Mouse (Mus musculus) liver, postnatal 0 days (tissue): Measurements from ENCODE around the gene Cyp8b1.

Source experiments
- CTCF ChIP-seq: sonication (generic); IDR thresholded peaks from 2 replicates; pipeline ENCODE4 v1.5.1; 2016; ENCODE audit warnings: antibody characterized with exemption, low read depth
- EP300 ChIP-seq: IDR thresholded peaks from 2 replicates; pipeline ENCODE4 v1.6.1; 2016; ENCODE audit warnings: antibody characterized with exemption, low read depth, mild to moderate bottlenecking

GRCm38 (mm10) chr9:121877052-121877740 is 38.9 kb downstream of the Cyp8b1 start:
- TF ChIP-seq CTCF = peak; percentile 84
- no peak for TF ChIP-seq EP300
